Mouse (Mus musculus): Measurements from ENCODE around the gene Hace1. TPM values are rescaled to one million over a fixed set of nuclear protein-coding genes. Genes with fewer than 3 reads are reported as not detected.
"Not testable (repeated sequence)": the region's sequence is repeated elsewhere in the genome, so short reads cannot be mapped to it uniquely, and the experiment has no call there.

The Hace1 gene
- 16.3 and 17.9 TPM in 2 replicates for polyA plus RNA-seq (2015; fragmentation: Nextera tagmentation; extraction: Ambion mirVana)

DNA sequence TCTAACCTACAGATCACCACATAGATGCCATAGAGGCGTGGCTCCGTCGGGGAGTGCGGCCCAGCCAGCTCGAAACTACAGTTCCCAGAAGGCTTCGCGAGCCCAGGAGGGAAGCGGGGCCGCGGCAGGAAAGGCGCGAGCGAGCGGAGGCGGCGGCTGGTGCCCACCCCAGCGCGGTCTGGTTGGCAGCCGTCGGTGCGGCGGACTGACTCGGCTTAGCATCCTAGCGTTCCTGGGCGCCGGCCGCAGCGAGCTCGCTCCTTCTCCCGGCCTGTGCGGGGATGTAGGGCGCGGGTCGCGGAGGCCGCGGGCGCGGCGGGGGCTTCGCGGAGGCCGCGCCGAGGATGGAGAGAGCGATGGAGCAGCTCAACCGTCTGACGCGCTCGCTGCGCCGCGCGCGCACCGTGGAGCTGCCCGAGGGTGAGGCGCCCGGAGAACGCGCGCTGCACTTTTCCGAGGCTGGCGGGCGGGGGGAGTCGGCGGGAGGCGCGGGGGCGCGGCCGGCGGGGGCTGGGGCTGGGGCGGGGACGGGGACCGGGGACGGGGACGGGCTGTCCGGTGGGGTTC, at the start of gene Hace1:
Gene Hace1 (plus strand): TSS at position 99 of the 567 bp plus-strand sequence.
- Histone ChIP-seq H3K4me1 (no peaks in the 10 kb centered on the region), H3K4me2 (replicated peaks) (peak within 1 kb of the TSS; percentile 60), H3K4me3 (replicated peaks) (peak within 1 kb of the TSS; percentile 86), H3K27me3 (no peaks in the 10 kb centered on the region), H3K9ac (peak within 1 kb of the TSS; percentile 60), H3K27ac (replicated peaks) (peak within 1 kb of the TSS; percentile 96), H3K9me3 (replicated peaks) (no peaks in the 10 kb centered on the region), H3K36me3 (no peaks in the 10 kb centered on the region)
- 1% methylated on average over 71 of the region's 79 CpGs for WGBS
- peak; percentile 93 for ATAC-seq (ENCODE audit: insufficient number of reproducible peaks, low FRiP score, low TSS enrichment, low read depth)

DNA sequence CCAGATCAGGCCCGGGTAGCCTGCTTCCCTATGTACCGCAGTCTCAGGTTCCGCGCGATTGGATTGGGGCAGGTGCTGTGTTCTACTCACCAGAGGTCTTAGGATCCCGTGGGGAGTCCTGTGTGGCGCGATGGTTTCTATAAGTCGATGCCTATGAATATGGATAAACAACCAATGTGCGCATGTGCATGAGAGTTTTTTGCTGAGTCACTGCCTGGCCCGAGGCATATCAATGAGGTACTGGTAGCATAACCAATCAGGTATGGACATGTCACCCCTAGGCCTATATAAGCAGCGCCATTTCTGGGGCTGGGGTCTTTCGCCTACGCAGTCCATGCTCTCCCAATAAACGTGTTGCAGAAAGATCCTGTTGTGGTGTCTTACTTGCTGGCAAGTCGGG, 40.3 kb upstream of the Hace1 start:
- H3K4me1 ChIP-seq; H3K4me3 ChIP-seq (replicated peaks); H3K36me3 ChIP-seq; H3K9ac ChIP-seq; H3K4me2 ChIP-seq (replicated peaks); H3K27ac ChIP-seq (replicated peaks); ATAC-seq (ENCODE audit: insufficient number of reproducible peaks, low FRiP score, low TSS enrichment, low read depth); H3K9me3 ChIP-seq (replicated peaks); H3K27me3 ChIP-seq: not testable (repeated sequence)
- 94% methylated on average over 16 of the region's 16 CpGs for WGBS

DNA sequence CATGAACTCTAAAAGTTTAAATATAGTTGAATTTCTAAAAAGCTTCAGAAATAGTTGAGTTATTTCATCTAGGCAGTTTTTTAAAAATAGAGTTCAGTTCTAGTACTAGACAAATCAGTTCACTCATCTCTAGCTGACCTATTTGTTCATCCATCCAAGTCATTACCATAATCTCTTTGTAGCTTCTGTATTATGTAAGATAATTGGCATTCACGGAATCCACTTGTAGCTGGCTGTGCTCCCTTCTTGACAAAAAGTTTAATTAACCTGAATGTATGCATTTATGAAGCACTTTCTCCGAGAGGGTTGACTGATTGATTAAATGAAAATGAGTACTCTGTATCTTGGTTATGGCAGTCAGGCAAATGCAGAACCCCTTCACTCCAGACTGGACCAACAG, 34.9 kb upstream of the Hace1 start:
- Histone ChIP-seq H3K27ac (replicated peaks) (no peak overlapping the region), H3K9me3 (replicated peaks) (no peaks in the 10 kb centered on the region), H3K36me3 (no peaks in the 10 kb centered on the region), H3K4me1 (no peaks in the 10 kb centered on the region), H3K4me3 (replicated peaks) (no peak overlapping the region), H3K9ac (no peak overlapping the region), H3K27me3 (no peaks in the 10 kb centered on the region), H3K4me2 (replicated peaks) (no peak overlapping the region)
- no peak for ATAC-seq (ENCODE audit: insufficient number of reproducible peaks, low FRiP score, low TSS enrichment, low read depth)
- WGBS = 67% methylated on average over 2 of the region's 2 CpGs

DNA sequence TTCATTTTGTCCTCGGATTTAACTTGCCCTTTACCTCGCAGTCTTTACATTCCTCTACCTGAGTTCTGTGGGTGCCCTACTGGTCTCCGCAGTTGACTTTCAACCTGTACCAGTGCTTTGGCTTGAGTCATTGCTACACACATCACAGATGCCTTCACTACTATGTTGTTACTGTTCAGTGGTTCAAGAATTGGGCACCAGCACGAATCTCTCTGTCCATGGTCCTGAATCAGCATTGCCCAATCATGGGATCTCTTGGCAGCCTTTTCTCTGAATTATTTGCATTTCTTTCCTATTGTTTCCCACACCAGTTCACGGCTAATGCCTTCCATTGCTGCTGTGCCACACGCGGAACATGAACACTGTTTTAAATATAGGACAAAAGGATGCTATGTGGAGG, 30.8 kb upstream of the Hace1 start:
- Histone ChIP-seq H3K27me3 (no peaks in the 10 kb centered on the region), H3K27ac (replicated peaks) (no peak overlapping the region), H3K9me3 (replicated peaks) (no peaks in the 10 kb centered on the region), H3K4me2 (replicated peaks) (no peak overlapping the region), H3K9ac (no peak overlapping the region), H3K36me3 (no peaks in the 10 kb centered on the region), H3K4me3 (replicated peaks) (no peak overlapping the region), H3K4me1 (no peaks in the 10 kb centered on the region)
- ATAC-seq (ENCODE audit: insufficient number of reproducible peaks, low FRiP score, low TSS enrichment, low read depth) = no peak
- 39% methylated on average over 7 of the region's 7 CpGs for WGBS

DNA sequence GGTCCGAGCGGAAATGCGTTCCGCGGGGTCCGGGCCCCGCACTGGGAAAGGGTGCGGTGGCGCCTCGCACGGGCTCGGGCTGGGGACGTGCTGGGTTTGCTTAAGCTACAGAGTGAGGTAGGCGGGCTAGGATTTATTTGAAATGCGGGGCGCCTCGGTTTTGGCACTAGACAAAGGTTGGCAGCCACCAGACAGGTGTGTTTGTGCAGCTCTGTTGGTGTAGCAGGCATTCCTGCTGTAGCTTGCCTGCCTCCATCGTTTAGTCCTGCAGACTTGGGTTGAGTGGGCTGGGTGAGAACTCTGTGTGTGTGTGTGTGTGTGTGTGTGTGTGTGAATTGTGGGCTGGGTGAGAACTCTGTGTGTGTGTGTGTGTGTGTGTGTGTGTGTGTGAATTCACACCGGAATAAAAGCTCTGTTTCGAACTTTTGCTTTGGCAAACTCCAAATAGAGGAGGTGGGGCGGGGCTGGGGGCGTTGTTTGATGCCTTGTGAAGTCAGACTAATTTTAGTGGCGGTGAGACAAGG, 731 bp downstream of the Hace1 start:
- ATAC-seq (ENCODE audit: insufficient number of reproducible peaks, low FRiP score, low TSS enrichment, low read depth) = peak; percentile 82
- no peaks in the 10 kb centered on the region for H3K4me1 ChIP-seq
- under 1% methylated on average over 23 of the region's 23 CpGs for WGBS
- H3K4me2 ChIP-seq (replicated peaks) = peak overlapping the region; percentile 60
- no peaks in the 10 kb centered on the region for H3K9me3 ChIP-seq (replicated peaks)
- H3K27ac ChIP-seq (replicated peaks) = peak overlapping the region; percentile 96
- H3K27me3 ChIP-seq = no peaks in the 10 kb centered on the region
- H3K4me3 ChIP-seq (replicated peaks) = peak overlapping the region; percentile 86
- no peaks in the 10 kb centered on the region for H3K36me3 ChIP-seq
- peak overlapping the region; percentile 60 for H3K9ac ChIP-seq

DNA sequence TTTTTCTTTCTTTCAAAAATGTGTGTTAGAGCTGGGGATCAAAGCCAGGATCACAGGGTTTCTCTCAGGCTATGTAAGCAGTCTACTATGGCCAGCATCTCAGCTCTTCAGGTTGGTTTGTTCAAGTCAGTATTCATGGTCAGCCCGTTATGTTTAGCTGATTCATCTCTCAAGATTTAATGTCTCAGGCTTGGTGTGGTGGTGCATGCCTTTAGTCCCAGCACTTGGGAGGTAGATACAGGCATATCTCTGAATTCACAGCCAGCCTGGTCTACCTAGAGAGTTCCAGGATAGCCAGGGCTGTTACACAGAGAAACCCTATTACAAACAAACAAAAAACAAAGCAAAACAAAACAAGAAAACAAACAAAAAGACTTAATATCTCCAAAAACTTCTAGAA, 5.7 kb downstream of the Hace1 start:
- no peaks in the 10 kb centered on the region for H3K36me3 ChIP-seq
- no peak overlapping the region for H3K4me2 ChIP-seq (replicated peaks)
- H3K27me3 ChIP-seq = no peaks in the 10 kb centered on the region
- 88% methylated on average over 1 of the region's 1 CpGs for WGBS
- H3K27ac ChIP-seq (replicated peaks) = no peak overlapping the region
- ATAC-seq (ENCODE audit: insufficient number of reproducible peaks, low FRiP score, low TSS enrichment, low read depth) = no peak
- H3K9ac ChIP-seq = no peak overlapping the region
- H3K9me3 ChIP-seq (replicated peaks) = no peaks in the 10 kb centered on the region
- no peak overlapping the region for H3K4me3 ChIP-seq (replicated peaks)
- H3K4me1 ChIP-seq = no peaks in the 10 kb centered on the region

DNA sequence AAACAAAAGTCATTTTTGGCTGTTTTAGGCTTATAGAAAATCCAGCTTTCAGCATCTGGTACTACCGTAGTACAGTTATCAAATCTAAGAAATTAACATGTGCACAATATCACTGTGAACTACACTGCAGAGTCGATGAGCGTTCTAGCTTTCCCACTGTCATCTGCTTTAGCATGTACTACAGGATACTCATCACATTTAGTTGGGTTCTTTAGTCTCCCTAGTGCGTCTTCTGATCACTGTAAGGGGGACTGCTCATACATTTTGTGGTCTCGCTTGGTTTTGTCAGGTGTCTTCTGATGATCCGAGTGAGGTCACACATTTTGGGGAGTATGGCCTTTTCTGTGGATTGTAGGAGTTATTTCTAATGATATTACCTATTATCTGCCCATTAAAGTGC, 6.2 kb downstream of the Hace1 start:
- Histone ChIP-seq H3K27ac (replicated peaks) (no peak overlapping the region), H3K9ac (no peak overlapping the region), H3K27me3 (no peaks in the 10 kb centered on the region), H3K4me3 (replicated peaks) (no peak overlapping the region), H3K36me3 (no peaks in the 10 kb centered on the region), H3K9me3 (replicated peaks) (no peaks in the 10 kb centered on the region), H3K4me1 (no peaks in the 10 kb centered on the region), H3K4me2 (replicated peaks) (no peak overlapping the region)
- WGBS = 97% methylated on average over 6 of the region's 6 CpGs
- ATAC-seq (ENCODE audit: insufficient number of reproducible peaks, low FRiP score, low TSS enrichment, low read depth) = no peak

DNA sequence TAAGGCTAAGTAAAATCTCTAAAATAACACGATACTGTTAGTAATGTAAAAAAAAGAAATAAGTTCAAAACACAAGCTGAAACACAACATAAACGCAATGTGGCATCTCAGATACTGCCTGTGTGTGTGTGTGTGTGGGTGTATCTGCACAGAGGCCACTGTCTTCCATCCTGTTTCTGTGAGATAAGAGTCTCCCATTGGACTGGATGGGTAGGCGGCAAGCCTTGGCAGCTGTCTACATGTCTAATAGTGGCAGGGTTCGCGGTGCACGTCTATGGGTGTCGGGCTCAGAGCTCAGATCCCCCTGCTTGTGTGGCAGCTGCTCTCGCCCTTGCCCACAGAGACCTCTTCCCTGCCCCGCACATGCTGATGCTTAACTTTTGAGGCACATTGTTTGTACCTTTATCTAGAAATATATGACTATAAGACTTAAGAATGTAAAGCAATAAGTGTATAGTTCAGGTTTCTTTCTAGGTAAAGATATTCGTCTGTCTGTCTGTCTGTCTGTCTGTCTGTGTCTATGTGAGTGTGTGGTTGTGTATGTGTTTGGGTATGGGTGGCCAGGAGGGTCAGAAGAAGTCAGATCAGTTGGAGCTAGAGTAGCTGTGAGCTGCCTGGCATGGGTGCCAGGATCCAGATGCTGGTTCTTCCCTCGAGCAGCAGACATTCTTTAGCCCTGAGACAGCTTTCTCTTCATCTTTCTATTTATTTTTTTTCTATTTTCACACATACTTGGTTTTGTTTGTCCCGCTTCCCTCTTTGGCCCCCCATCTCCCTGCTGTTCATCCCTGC, 6.9 kb downstream of the Hace1 start:
- Histone ChIP-seq H3K9me3 (replicated peaks) (no peaks in the 10 kb centered on the region), H3K9ac (no peak overlapping the region), H3K27ac (replicated peaks) (no peak overlapping the region), H3K27me3 (no peaks in the 10 kb centered on the region), H3K4me2 (replicated peaks) (no peak overlapping the region), H3K4me1 (no peaks in the 10 kb centered on the region), H3K4me3 (replicated peaks) (no peak overlapping the region), H3K36me3 (no peaks in the 10 kb centered on the region)
- no peak for ATAC-seq (ENCODE audit: insufficient number of reproducible peaks, low FRiP score, low TSS enrichment, low read depth)
- 86% methylated on average over 12 of the region's 12 CpGs for WGBS

DNA sequence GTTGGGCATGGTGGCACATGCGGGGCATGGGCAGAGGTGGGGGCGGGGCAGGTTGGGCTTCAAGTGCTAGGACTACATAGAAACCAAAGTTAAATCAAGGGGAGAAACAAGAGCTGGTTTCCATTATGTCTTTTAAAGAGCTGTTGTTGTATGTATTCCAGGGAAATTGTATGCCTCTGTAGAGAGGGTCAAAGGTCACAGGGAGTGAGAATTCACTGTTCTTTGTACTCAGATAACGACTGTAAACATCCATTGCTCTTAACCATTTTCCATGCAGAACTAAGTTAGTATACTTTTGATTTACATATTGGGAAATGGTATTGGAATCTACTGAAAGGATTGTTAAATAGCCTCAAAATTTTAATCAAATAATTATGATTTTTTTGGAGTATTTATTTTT, 28.2 kb downstream of the Hace1 start:
- Histone ChIP-seq H3K27ac (replicated peaks) (no peak overlapping the region), H3K9me3 (replicated peaks) (no peaks in the 10 kb centered on the region), H3K27me3 (no peaks in the 10 kb centered on the region), H3K36me3 (no peaks in the 10 kb centered on the region), H3K9ac (no peak overlapping the region), H3K4me2 (replicated peaks) (no peak overlapping the region), H3K4me1 (no peaks in the 10 kb centered on the region), H3K4me3 (replicated peaks) (no peak overlapping the region)
- no peak for ATAC-seq (ENCODE audit: insufficient number of reproducible peaks, low FRiP score, low TSS enrichment, low read depth)
- WGBS = 61% methylated on average over 3 of the region's 3 CpGs

DNA sequence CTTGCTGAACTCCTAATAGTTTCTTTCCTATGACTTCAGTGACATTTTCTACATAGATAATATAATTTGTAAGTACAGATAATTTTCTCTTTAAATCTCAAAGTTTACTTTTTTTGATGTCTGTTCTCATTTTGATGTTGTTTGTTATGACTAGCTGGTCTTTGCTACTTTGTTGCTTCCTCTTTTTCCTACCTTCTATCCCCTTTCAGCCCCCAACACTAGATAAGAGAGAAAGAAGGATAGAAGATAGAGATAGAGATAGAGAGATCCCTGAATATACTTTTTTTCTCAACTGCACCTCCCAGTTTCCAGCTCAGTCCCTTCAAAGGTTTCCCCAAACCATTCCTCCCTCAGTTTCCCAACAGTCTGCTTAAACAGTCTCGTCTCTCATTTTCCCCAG, 33.1 kb downstream of the Hace1 start:
- Histone ChIP-seq H3K27ac (replicated peaks) (no peak overlapping the region), H3K9me3 (replicated peaks) (no peaks in the 10 kb centered on the region), H3K36me3 (no peaks in the 10 kb centered on the region), H3K4me3 (replicated peaks) (no peak overlapping the region), H3K27me3 (no peaks in the 10 kb centered on the region), H3K4me1 (no peaks in the 10 kb centered on the region), H3K9ac (no peak overlapping the region), H3K4me2 (replicated peaks) (no peak overlapping the region)
- ATAC-seq (ENCODE audit: insufficient number of reproducible peaks, low FRiP score, low TSS enrichment, low read depth) = no peak
- WGBS = 88% methylated on average over 1 of the region's 1 CpGs

DNA sequence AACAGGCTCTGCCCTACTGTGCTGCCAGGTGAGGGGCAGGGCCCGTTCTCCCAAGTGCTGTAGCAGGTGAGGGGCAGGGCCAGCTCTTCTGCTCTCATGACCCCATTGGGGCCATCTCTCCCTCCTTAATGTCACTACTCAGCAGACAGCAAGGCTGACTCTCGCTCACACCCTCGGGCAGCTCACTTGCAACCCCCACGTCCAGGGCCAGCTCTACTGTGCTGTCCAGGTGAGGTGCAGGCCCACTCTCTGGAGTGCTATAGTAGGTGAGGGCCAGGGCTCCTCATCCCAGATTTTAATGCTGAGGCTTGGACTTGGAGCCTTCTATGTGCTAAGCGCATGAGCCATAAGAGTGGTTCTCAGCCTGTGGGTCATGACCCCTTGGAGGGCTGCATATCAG, 38.4 kb downstream of the Hace1 start:
- ATAC-seq (ENCODE audit: insufficient number of reproducible peaks, low FRiP score, low TSS enrichment, low read depth) = no peak
- Histone ChIP-seq H3K4me2 (replicated peaks) (no peak overlapping the region), H3K4me1 (no peaks in the 10 kb centered on the region), H3K4me3 (replicated peaks) (no peak overlapping the region), H3K9me3 (replicated peaks) (no peaks in the 10 kb centered on the region), H3K27me3 (no peaks in the 10 kb centered on the region), H3K9ac (no peak overlapping the region), H3K36me3 (no peaks in the 10 kb centered on the region), H3K27ac (replicated peaks) (no peak overlapping the region)
- 87% methylated on average over 5 of the region's 5 CpGs for WGBS

Measured in embryonic facial prominence, embryonic 15.5 days (tissue).